Mouse (Mus musculus) CH12.LX (cell line): ENCODE measurements at regions not wholly inside any gene's neighbourhood (a gene's known extent, or its start where the extent isn't known, plus 50 kb on each side); places are given as distances from the start of the nearest gene placed in this dataset.

ENCODE experiments used
- DNase-seq: peaks from one replicate; pipeline ENCODE4 v3.0.0-alpha.2; 2013; ENCODE audit errors: extremely low read depth
- H3K27ac ChIP-seq: 2 replicates; pipeline ENCODE4 v1.5.1; 2012; ENCODE audit warnings: low read depth, mild to moderate bottlenecking, control low read depth, moderate library complexity; ENCODE audit not compliant: insufficient read depth
- H3K27me3 ChIP-seq: replicated peaks from 2 replicates; pipeline ENCODE3; 2012; ENCODE audit warnings: inconsistent platforms
- H3K36me3 ChIP-seq, 2 experiments: replicated peaks in 1 of 2; 2 replicates each; pipeline versions ENCODE3 to v1.6.1; 2012; ENCODE audit warnings: inconsistent platforms in 1 of 2, low read length in 1 of 2, mild to moderate bottlenecking in 1 of 2, mixed read lengths in 1 of 2, moderate library complexity in 1 of 2; ENCODE audit not compliant: control insufficient read depth in 1 of 2, insufficient read depth in 1 of 2
- H3K4me1 ChIP-seq, 2 experiments: 2 replicates each; pipeline ENCODE4 v1.6.1; 2012; ENCODE audit warnings: inconsistent platforms in 1 of 2, moderate library complexity in 1 of 2; ENCODE audit not compliant: insufficient read depth in 2 of 2, control insufficient read depth in 1 of 2
- H3K4me2 ChIP-seq: 2 replicates; pipeline ENCODE4 v1.6.1; 2012; ENCODE audit warnings: low read depth, mild to moderate bottlenecking, control low read depth; ENCODE audit not compliant: poor library complexity, insufficient read depth, severe bottlenecking
- H3K4me3 ChIP-seq, 3 experiments: fragments of 150-350 bp in 1 of 3; sonication (generic) in 1 of 3; replicated peaks in 1 of 3; 2 replicates each; pipeline versions ENCODE3 to v1.5.1; 2011 to 2012; ENCODE audit warnings: low read depth in 2 of 3, low read length in 2 of 3, mild to moderate bottlenecking in 2 of 3, moderate library complexity in 2 of 3, control low read depth in 1 of 3, improper control_type of control experiment in 1 of 3, inconsistent platforms in 1 of 3, mixed read lengths in 1 of 3; ENCODE audit not compliant: poor library complexity in 1 of 3
- H3K79me2 ChIP-seq: replicated peaks from 2 replicates; pipeline ENCODE4 v1.6.1; 2012; ENCODE audit warnings: mild to moderate bottlenecking, moderate library complexity; ENCODE audit not compliant: control insufficient read depth, poor library complexity, insufficient read depth, severe bottlenecking; ENCODE audit errors: extremely low read depth
- H3K9ac ChIP-seq: 2 replicates; pipeline ENCODE4 v1.6.1; 2012; ENCODE audit warnings: low read depth, mild to moderate bottlenecking, control low read depth, moderate library complexity; ENCODE audit not compliant: insufficient read depth
- H3K9me3 ChIP-seq: replicated peaks from 2 replicates; pipeline ENCODE3; 2012; ENCODE audit warnings: low read length, inconsistent platforms, mixed read lengths
- CHD2 ChIP-seq: IDR thresholded peaks from 2 replicates; pipeline ENCODE4 v1.6.1; 2011; ENCODE audit warnings: low read length, improper control_type of control experiment
- CTCF ChIP-seq, 2 experiments: IDR thresholded peaks in 1 of 2; conservative IDR thresholded peaks in 1 of 2; 2 replicates each; pipeline ENCODE4 v1.5.1; 2011 to 2012; ENCODE audit warnings: low read depth in 2 of 2, low read length in 2 of 2, improper control_type of control experiment in 1 of 2, inconsistent platforms in 1 of 2, mild to moderate bottlenecking in 1 of 2, moderate library complexity in 1 of 2
- E2F4 ChIP-seq: IDR thresholded peaks from 2 replicates; pipeline ENCODE4 v1.6.1; 2011; ENCODE audit warnings: low read depth, low read length, improper control_type of control experiment; ENCODE audit not compliant: insufficient replicate concordance
- ELF1 ChIP-seq: IDR thresholded peaks from 2 replicates; pipeline ENCODE4 v1.6.1; 2014; ENCODE audit warnings: low read depth, mild to moderate bottlenecking, inconsistent platforms, low read length, improper control_type of control experiment
- GABPA ChIP-seq: IDR thresholded peaks from 2 replicates; pipeline ENCODE4 v1.6.1; 2012; ENCODE audit warnings: low read depth, low read length, improper control_type of control experiment, inconsistent platforms; ENCODE audit not compliant: insufficient replicate concordance
- IRF4 ChIP-seq: IDR thresholded peaks from 2 replicates; pipeline ENCODE4 v1.6.1; 2014; ENCODE audit warnings: low read depth, mild to moderate bottlenecking, inconsistent platforms, low read length, improper control_type of control experiment
- JUN ChIP-seq: IDR thresholded peaks from 2 replicates; pipeline ENCODE4 v1.6.1; 2011; ENCODE audit warnings: low read depth, mild to moderate bottlenecking, low read length, improper control_type of control experiment, moderate library complexity; ENCODE audit not compliant: insufficient read depth
- KAT2A ChIP-seq: IDR thresholded peaks from 2 replicates; pipeline ENCODE4 v1.6.1; 2012; ENCODE audit warnings: low read length, improper control_type of control experiment, inconsistent platforms; ENCODE audit not compliant: insufficient replicate concordance
- MAZ ChIP-seq: IDR thresholded peaks from 2 replicates; pipeline ENCODE4 v1.6.1; 2012; ENCODE audit warnings: low read depth, mild to moderate bottlenecking, inconsistent platforms, low read length, improper control_type of control experiment, moderate library complexity
- MEF2A ChIP-seq: IDR thresholded peaks from 2 replicates; pipeline ENCODE4 v1.6.1; 2014; ENCODE audit warnings: low read depth, mild to moderate bottlenecking, inconsistent platforms, low read length, improper control_type of control experiment, borderline replicate concordance
- MXI1 ChIP-seq: IDR thresholded peaks from 2 replicates; pipeline ENCODE4 v1.6.1; 2011; ENCODE audit warnings: mild to moderate bottlenecking, low read depth, low read length, improper control_type of control experiment
- NELFE ChIP-seq: IDR thresholded peaks from 2 replicates; pipeline ENCODE4 v1.6.1; 2011; ENCODE audit warnings: low read depth, low read length, improper control_type of control experiment
- PAX5 ChIP-seq: IDR thresholded peaks from 2 replicates; pipeline ENCODE4 v1.6.1; 2012; ENCODE audit warnings: low read length, inconsistent platforms, mixed read lengths
- RAD21 ChIP-seq: IDR thresholded peaks from 2 replicates; pipeline ENCODE4 v1.6.1; 2011; ENCODE audit warnings: low read depth, mild to moderate bottlenecking, low read length, improper control_type of control experiment, moderate library complexity
- RCOR1 ChIP-seq: conservative IDR thresholded peaks from 2 replicates; pipeline ENCODE4 v1.6.1; 2012; ENCODE audit warnings: low read depth, mild to moderate bottlenecking, inconsistent platforms, low read length, improper control_type of control experiment
- SIN3A ChIP-seq: IDR thresholded peaks from 2 replicates; pipeline ENCODE4 v1.6.1; 2012; ENCODE audit warnings: low read length, improper control_type of control experiment, inconsistent platforms
- TBP ChIP-seq: conservative IDR thresholded peaks from 2 replicates; pipeline ENCODE4 v1.6.1; 2011; ENCODE audit warnings: low read depth, low read length, improper control_type of control experiment
- UBTF ChIP-seq: IDR thresholded peaks from 2 replicates; pipeline ENCODE4 v1.6.1; 2012; ENCODE audit warnings: low read depth, mild to moderate bottlenecking, inconsistent platforms, low read length, improper control_type of control experiment, moderate library complexity
- USF1 ChIP-seq: IDR thresholded peaks from 2 replicates; pipeline ENCODE4 v1.6.1; 2014; ENCODE audit warnings: low read depth, mild to moderate bottlenecking, inconsistent platforms, low read length, improper control_type of control experiment
- ZC3H11A ChIP-seq: IDR thresholded peaks from 2 replicates; pipeline ENCODE4 v1.6.1; 2012; ENCODE audit warnings: low read depth, mild to moderate bottlenecking, inconsistent platforms, low read length, improper control_type of control experiment
- ZKSCAN1 ChIP-seq: IDR thresholded peaks from 2 replicates; pipeline ENCODE4 v1.6.1; 2012; ENCODE audit warnings: low read depth, inconsistent platforms, low read length, improper control_type of control experiment, borderline replicate concordance
- dilution Hi-C: fragments of 300-500 bp; cut with MboI; formaldehyde crosslinking; loops from 2 replicates; pipeline ENCODE4 v1.14.3; 2020; ENCODE audit warnings: low sequenced_read_pairs; ENCODE audit not compliant: extremely low pct_unique_long_range_greater_than_20kb, extremely low pct_ligation_motif_present
- in situ Hi-C: fragments of 300-500 bp; cut with MboI; formaldehyde crosslinking; loops from 3 replicates; pipeline ENCODE4 v1.14.3; 2019; ENCODE audit warnings: low sequenced_read_pairs, low pct_ligation_motif_present, low pct_unique_long_range_greater_than_20kb, mixed read lengths

DNA sequence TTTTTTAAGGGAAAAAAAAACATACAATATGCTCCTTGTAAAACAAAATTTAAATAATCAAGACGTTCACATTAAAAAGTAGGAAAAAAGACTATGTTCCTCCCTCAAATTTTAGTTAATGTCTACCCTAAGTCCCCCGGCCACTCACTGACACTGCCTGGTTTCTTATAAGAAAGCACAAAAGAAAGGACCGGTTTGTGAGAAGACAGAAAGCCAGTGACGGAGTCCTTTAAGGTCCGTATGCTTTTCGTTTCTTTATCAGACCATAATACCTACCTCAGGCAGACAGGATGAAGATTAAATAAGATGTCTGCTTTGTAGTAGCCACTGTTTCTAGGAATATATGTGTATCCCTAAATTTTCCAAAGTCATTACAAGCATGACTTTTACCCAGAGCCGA lies 164.3 kb downstream of the Npr3 start:
- in situ Hi-C loops = no loop called here
- dilution Hi-C loops = no loop called here
- Histone ChIP-seq H3K4me1 (no peaks in the 10 kb centered on the region), H3K27me3 (no peaks in the 10 kb centered on the region), H3K27ac (no peak overlapping the region), H3K36me3 (no peaks in the 10 kb centered on the region), H3K79me2 (no peaks in the 10 kb centered on the region), H3K9me3 (no peaks in the 10 kb centered on the region), H3K4me3 (no peak overlapping the region), H3K4me2 (no peak overlapping the region), H3K9ac (no peak overlapping the region)
- no peak for TF ChIP-seq KAT2A
- no peak for TF ChIP-seq PAX5
- no peak for TF ChIP-seq IRF4
- no peak for DNase-seq

- in situ Hi-C loops = no loop called here
- dilution Hi-C loops = no loop called here
- TF ChIP-seq TBP (no peak), MAZ (no peak), IRF4 (no peak), RAD21 (no peak), CTCF (conservative IDR thresholded peaks at IDR 0.05 in 1 of 2, IDR thresholded peaks at IDR 0.05 in 1 of 2; ENCODE audit: low read depth in 2 of 2, low read length in 2 of 2) (no peak), ZKSCAN1 (no peak), PAX5 (no peak), RCOR1 (no peak), UBTF (no peak)
- H3K79me2 ChIP-seq = no peaks in the 10 kb centered on the region
- no peaks in the 10 kb centered on the region for H3K9me3 ChIP-seq
- H3K27ac ChIP-seq = no peak overlapping the region
- H3K4me3 ChIP-seq = no peak overlapping the region
- no peak overlapping the region for H3K9ac ChIP-seq
- no peaks in the 10 kb centered on the region for H3K36me3 ChIP-seq
- no peaks in the 10 kb centered on the region for H3K4me1 ChIP-seq
- no peak overlapping the region for H3K4me2 ChIP-seq
- no peak for DNase-seq
- H3K27me3 ChIP-seq = no peaks in the 10 kb centered on the region
Observed at GRCm38 (mm10) chr15:11742346-11742729, 164.7 kb downstream of the Npr3 start.

GRCm38 (mm10) chr15:11741598-11742345 lies 165.3 kb downstream of the Npr3 start:
- Histone ChIP-seq H3K9me3 (no peaks in the 10 kb centered on the region), H3K9ac (no peak overlapping the region), H3K79me2 (no peaks in the 10 kb centered on the region), H3K27me3 (no peaks in the 10 kb centered on the region), H3K4me2 (no peak overlapping the region), H3K4me3 (no peak overlapping the region), H3K36me3 (no peaks in the 10 kb centered on the region), H3K4me1 (no peaks in the 10 kb centered on the region), H3K27ac (no peak overlapping the region)
- DNase-seq = no peak
- dilution Hi-C loops = no loop called here
- in situ Hi-C loops = no loop called here
- TF ChIP-seq NELFE (no peak), KAT2A (no peak), JUN (no peak), CHD2 (no peak), GABPA (no peak), SIN3A (no peak), ZC3H11A (no peak), CTCF (conservative IDR thresholded peaks at IDR 0.05 in 1 of 2, IDR thresholded peaks at IDR 0.05 in 1 of 2; ENCODE audit: low read depth in 2 of 2, low read length in 2 of 2) (no peak), USF1 (no peak), MXI1 (no peak), MAZ (no peak), MEF2A (no peak), ELF1 (no peak), E2F4 (no peak)
